Mouse (Mus musculus): ENCODE results near the gene Adam33. TPM values are rescaled to one million over a fixed set of nuclear protein-coding genes. Genes with fewer than 3 reads are reported as not detected.
"Not testable (repeated sequence)": the region's sequence is repeated elsewhere in the genome, so short reads cannot be mapped to it uniquely, and the experiment has no call there.

Gene Adam33
- total RNA-seq (2021): 1 to 10 TPM in 1 of 2 experiments, under 1 TPM in 1; 0.99 to 2.3 TPM

DNA sequence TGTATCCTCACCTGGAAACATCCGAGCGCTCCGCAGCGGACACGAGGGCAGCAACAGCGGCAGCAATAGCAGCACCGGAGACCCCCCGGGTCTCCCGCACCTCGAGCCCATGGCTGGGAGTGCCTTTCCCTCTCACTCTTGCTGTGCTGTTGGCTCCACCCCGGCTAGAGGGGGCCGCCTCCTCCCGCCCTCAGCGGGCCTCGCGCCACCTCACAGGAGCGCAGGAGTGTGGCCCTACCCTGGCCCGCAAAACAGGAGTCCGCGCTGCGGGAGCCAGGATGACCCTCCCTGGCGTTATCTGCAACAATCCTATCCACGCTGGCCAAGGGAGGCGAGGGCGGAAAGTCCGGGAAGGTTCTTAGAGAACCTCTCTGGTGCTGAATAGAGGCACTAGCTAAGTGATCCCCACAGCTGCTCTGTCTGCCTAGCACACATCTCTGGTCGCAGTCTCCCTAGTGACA, at the start of gene Adam33:
Adam33 (minus strand) TSS at position 411 of the 461 bp plus-strand sequence.
- no peak for DNase-seq (ENCODE audit: low spot score)
- intact Hi-C loops (cut with DNase I): no loop called here

DNA sequence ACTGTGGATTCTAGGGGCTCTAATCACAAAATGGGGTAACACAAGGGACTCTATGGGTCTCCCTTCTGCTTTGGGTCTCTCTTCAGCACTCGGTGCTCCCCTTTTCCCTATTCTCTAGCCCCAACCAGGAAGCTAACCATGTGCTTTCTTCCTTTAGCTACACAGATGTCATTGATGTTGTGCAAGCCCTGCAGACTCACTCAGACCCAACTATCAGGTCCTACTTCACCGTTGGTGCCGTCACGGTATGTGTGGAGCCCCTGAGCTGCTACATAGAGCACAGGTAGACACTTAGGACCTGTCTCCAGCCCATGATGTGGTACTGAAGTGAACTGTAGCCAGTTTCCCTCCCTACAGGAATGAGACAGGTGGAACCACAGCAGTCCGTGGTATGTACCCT, 42.4 kb upstream of the Adam33 start:
- intact Hi-C loops (cut with DNase I): loop anchor here (2.0 kb wide), 1 partner anchor 373 kb away; no protein-coding TSS in a partner anchor
- DNase-seq (ENCODE audit: low spot score): no peak

DNA sequence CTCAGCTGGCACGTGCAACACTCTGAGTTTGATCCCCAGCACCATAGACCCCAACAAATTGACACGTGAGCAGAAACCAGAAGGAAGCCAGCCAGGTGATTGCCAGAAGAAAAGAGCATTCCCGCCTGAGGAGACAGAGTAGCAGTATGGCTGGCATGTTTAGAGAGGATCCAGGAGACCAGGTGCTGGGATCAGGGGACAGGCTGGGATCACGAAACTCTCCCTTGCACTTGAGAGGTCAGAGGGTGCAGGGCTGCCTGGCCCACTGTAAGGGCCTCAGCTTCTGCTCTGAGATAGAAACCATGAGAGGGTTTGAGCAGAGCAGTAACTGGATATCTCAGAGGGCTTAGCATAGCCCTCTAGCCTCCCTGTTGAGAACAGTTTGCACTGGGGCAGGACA, 41.4 kb upstream of the Adam33 start:
- not testable (repeated sequence) for DNase-seq (ENCODE audit: low spot score)
- intact Hi-C loops (cut with DNase I): loop anchor here (2.0 kb wide), 1 partner anchor 372 kb away; no protein-coding TSS in a partner anchor

DNA sequence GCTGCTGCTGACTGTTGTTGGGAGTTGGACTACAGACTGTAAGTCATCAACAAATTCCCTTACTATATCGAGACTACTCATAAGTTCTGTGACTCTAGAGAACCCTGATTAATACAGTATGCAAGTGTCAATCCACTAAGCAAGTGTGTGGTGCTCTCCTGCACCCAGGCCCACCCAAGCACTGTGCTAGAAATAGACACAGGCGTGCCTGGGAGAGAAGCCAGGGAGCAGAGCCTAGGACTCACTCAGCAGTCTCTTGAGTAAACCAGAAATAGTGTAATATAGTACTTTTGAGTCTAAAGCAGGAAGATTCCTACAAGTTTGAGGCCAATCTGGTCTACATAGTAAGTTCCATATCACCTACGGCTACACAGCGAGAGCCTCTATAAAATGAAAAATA, 40.4 kb upstream of the Adam33 start:
- DNase-seq (ENCODE audit: low spot score): no peak
- intact Hi-C loops (cut with DNase I): loop anchor here (2.0 kb wide), 1 partner anchor 371 kb away; no protein-coding TSS in a partner anchor

DNA sequence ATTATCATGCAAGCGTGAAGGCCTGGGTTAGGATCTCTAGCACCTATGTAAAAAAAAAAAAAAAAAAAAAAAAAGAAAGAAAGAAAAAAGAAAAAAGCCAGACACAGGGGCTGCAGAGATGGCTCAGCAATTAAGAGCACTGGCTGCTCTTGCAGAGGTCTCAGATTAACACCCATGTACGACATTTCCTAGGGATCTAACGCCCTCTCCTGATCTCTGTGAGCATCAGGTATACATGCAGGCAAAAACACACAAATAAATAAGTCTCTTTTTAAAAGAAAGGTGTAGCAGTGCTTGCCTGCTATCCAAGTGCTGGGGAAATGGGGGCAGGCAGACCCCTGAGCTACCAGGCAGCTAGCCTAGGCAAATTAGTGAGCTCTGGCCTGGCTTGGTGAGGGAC, 37.9 kb upstream of the Adam33 start:
- intact Hi-C loops (cut with DNase I): no loop called here
- DNase-seq (ENCODE audit: low spot score): no peak

DNA sequence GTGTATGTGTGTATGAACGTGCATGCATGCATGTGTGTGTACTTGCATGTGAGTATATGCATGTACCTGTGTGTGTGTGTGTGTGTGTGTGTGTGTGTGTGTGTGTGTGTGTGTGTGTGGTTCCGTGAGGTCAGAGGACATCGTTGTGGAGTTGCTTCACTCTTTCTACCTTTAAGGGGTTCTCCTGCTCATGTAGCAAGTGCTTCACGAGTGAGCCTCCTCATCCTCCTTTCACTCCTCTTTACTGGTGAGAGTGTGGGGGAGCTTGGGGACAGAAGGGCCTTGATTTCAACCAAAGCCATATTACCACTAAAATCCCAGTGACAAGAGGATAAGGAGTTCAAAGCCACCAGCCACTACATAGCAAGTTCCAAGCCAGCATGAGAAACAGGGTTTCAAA, 33.5 kb upstream of the Adam33 start:
- DNase-seq (ENCODE audit: low spot score): no peak
- intact Hi-C loops (cut with DNase I): loop anchor here (5.0 kb wide), 1 partner anchor 110 kb away; the partner anchor contains the start of gene Ap5s1

DNA sequence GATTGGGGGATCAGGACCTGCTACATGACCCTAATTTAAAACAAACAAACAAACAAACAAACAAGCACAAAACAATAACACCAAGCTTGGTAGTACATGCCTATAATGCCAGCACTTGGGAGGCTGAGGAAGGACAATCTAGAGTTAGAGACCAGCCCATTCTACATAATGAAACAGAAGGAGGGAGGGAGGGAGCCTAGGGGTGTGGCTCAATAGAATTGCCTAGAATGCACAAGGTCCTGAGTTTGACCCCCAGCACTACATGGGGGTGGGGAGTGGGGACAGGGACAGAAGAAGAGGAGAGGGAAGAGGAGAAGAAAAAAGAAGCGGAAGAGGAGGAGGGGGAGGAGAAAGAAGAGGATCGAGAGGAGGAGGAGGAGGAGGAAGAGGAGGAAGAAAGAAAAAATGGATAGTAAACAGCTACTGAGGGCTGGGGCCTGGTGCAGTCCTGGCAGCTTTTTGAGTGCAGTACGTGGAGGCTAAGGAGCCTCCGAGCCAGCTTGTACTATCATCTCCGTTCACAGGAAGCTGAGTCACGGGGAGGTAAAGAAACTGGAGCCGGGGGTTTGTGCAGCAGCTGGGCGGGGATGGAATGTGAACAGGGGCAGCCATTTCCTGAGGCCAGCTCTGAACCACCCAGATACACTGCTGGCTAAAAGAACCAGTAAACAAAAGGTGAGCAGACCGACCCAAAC, 32.6 kb upstream of the Adam33 start:
- intact Hi-C loops (cut with DNase I): loop anchor here (1.0 to 5.0 kb wide), 2 partner anchors 44 to 111 kb away; partner anchors contain the start of gene Ap5s1
- peak; percentile 70 for DNase-seq (ENCODE audit: low spot score)

DNA sequence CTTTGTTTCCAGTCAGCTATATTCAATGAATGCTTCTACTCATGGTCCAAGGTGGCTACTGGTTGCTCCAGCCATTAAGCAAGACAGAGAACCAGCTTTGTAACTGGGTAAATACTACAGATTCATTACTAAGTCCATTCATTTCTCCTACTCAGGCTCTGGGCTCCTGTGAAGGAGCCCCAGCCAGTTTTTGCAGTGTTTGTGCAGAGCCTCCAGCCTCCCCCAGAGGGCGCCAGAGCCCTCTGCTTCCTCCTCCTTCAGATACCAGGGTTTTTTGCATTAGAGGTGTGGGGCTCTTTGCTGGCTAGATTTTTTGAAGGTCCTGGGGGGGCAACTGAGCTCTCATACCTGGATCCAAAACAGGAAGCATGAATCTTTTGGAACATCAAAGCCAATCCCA, 31.2 kb upstream of the Adam33 start:
- intact Hi-C loops (cut with DNase I): loop anchor here (1.0 to 5.0 kb wide), 5 partner anchors 48 to 322 kb away; partner anchors contain the start of genes 1700037H04Rik and Ap5s1
- peak; percentile 53 for DNase-seq (ENCODE audit: low spot score)

DNA sequence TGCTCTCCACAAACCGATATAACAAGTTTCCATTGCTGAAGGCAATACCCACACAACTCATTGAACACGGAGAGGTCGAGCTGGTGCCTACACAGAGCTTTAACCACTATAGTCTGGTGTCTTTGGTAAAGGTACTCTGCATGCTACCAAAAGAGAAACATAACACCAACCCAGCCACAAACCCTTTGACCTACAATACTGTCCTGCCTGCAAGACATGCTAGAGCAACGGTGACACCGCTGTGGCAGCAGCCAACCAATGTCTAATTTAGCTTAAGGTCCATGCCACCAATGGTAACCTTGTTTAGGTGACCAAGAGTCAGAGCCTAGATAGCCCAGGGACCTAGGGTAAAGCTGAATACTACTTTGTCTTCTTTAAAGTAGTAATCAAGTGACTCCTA, 30.0 kb upstream of the Adam33 start:
- intact Hi-C loops (cut with DNase I): no loop called here
- no peak for DNase-seq (ENCODE audit: low spot score)

DNA sequence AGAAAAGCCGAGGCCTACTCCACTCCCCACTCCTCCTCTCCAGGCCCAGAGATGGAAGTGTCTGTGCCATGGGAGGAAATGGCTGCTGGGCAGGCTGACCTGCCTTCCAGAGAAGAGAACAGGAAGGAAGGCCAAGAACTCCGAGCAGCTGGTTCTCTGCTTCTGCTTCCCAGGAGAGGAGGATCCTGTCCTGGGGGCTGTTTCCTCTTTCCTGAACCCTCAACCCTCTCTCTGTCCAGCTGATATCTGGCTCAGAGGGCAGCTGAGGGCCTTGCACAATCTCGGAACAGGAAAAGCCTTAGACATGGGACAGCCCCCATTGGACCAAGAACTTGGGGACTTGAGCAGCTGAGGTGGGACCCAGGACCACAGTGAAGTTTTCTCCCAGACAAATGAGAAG, 27.2 kb upstream of the Adam33 start:
- peak; percentile 30 for DNase-seq (ENCODE audit: low spot score)
- intact Hi-C loops (cut with DNase I): no loop called here

DNA sequence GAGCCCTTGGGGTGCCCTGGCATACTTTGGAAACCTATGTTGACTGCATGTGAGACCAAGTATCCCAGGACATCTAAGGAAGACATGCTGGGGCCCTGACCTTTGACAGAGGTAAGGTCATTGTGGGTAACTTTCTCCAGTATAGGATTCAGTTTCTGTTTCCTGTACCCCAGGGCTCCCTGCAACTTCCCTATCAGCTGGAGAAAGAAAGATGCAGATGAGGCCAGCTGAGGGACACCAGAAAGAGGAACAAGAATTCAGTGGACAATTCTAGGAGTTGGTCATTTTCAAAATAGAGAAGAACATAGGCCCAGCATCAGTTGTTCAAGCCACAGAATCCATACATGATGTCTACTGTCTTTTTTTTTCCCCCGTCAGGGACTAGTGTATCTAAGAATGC, 26.0 kb upstream of the Adam33 start:
- no peak for DNase-seq (ENCODE audit: low spot score)
- intact Hi-C loops (cut with DNase I): no loop called here

DNA sequence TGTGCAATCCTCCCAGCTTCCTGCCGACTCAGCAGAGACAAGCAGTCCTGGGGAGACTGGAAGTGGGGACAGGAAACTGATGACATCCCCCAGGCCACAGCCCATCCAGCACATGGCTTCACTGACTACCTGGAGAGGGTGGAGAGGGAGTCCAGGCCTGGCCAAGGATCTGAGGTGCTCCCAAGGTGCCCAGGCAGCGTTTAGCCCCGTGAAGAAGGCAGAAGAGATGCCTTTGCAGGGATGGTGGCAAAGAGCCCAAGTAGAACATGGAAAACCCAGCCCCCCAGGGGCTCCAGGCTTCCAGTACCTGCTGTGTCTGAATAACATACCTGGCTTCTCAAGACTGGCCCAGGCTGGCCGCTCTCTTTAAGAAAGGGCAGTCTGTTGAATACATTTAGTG, 25.0 kb upstream of the Adam33 start:
- intact Hi-C loops (cut with DNase I): no loop called here
- no peak for DNase-seq (ENCODE audit: low spot score)

DNA sequence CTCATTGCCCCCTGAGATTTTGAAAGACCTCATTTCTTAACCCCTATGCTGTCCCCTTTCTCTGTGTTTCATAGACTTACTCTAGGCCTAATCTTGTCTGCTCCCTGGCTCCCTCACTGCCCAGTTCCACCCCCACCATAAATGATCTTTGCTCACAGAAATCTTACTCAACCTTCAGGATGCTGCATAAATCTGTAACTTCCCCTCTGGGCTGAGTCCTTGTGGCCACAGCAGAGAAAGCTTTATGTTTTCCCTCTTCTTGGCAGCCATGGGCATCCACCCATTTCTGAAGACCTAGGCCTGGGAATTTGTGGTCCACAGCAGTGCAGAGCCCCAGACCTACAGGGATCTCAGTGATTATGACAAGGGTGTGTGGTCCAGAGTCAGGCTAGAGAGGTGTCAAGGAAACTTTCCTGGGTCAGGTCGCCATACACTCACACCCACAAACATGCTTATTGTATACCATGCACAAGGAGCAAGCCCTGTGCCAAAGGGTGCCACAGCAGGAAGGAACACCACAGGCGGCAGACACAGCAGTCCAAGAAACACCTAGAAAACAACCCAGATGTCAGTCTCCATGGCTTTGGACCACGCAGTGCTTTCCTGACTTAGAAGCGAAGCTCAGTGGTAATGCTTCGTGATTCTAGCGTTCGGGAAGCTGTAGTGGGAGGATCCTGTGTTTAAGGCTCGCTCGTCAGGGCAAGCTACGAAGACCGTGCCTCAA, 23.2 kb upstream of the Adam33 start, which contains the start of gene Siglec1:
Siglec1 (minus strand) TSS at position 99 of the 724 bp plus-strand sequence.
- DNase-seq (ENCODE audit: low spot score): no peak
- intact Hi-C loops (cut with DNase I): no loop called here

DNA sequence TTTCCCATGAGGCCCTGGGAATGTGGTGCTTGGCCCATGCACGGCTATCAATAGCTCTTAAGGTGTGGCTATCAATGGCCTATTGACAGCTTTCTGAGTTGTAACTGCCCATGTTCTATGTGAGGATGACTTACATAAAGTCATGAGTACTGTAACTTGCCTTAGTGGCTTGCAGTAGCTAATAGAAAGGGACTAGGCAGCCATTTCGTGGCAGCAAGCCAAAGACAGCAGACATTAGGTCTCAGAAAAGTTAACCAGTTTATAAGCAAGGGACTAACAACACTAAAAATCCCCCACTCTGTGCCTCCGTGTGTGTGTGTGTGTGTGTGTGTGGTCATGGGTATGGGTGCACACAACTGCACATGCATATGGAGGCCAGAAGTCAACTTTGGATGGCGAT, 20.6 kb upstream of the Adam33 start:
- intact Hi-C loops (cut with DNase I): no loop called here
- DNase-seq (ENCODE audit: low spot score): no peak

DNA sequence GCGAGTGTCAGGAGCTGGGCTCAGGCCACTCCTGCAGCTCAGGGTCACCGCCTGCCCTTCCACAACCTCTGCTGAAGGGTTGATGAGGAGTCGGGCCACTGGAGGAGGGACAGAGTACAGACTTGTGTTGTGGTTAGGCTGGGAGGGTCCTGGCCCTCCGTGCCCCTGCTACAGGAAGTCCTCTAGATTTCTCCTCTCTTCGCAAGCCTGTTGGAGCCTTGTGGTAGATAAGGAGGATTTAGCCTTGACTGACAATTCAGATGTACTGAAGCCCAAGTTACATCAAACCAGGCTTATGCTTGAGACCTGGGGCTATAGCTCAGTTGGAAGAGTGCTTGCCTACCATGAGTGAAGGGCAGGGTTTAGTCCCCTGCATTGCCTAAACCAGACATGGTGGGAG, 16.9 kb upstream of the Adam33 start:
- no peak for DNase-seq (ENCODE audit: low spot score)
- intact Hi-C loops (cut with DNase I): no loop called here

DNA sequence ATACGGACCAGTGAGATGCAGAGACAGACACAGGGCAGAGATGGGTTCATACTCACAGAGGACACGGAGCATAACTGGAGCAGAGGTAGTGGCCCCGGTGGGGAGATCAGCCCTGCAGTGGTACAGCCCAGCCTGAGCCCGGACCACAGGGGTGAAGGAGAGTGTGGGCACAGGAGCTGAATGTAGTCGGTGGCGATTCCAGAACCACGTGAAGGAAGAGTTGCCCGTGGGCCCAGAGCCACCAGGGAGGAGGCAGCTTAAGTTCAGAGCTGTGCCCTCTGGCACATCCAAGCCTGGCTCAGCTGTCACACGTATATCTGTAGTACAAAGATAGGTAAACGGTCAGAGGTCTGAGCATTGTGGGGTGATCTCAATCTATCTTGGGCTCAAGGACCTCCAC, 8.9 kb upstream of the Adam33 start:
- intact Hi-C loops (cut with DNase I): no loop called here
- DNase-seq (ENCODE audit: low spot score): no peak

DNA sequence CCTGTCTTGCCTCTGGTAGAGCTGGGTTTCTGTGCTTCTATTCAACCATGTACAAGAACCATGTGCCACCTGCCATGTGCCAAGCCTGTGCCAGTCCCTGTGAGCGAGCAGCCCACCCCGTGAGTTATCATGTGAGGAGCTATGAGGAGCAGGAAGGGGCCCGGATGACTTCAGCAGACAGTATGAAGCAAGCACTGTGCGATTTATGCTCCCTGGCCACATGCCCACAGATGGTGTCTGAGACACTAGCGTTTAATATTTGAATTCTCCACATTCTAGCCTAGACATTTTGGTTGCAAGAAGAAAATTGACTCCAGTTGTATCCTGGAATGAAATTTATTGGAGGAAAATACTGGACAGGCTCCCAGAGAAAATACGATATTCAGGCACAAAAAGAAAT, 3.9 kb upstream of the Adam33 start:
- intact Hi-C loops (cut with DNase I): no loop called here

DNA sequence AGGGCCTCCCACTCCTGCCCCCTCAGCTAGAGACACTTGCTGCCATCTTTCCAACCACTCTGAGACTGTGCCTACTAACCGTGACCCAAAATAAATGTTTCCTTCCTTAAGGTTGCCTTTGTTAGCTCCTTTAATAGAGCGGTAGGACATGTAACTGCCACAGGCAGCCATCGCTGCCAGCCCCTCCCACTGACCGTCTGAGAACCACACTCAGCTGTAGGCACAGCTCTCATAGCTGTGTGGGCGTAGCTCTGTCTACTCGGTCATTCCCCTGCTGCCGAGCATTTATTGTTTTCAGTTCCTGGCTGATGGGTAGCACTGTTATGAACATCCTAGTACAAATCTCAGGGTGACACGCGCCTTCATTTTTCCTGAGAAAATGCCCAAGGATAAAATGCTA, 2.7 kb upstream of the Adam33 start:
- DNase-seq (ENCODE audit: low spot score): no peak
- intact Hi-C loops (cut with DNase I): no loop called here

More for the DNA sequence above, 3.9 kb upstream of the Adam33 start:
- DNase-seq (ENCODE audit: low spot score): no peak

DNA sequence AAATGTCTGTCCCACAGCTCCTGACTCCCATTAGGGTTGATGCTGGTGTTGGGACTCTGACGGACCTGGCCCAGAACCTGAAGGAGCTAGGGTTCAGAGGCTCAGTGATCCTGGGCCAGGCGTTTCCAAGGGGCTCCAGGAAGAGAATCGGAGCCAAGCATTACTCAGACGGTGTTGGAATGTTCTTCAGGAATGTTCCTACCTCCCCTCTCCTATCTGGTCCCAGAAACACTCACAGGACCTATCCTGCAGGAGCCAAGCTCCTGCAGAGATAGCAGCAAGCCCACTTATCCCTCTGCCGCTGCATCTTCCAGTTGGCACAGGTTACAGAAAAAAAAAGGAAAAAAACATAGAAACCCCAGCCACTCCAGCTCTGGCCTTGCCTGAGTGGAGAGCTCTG, 2.0 kb downstream of the Adam33 start:
- no peak for DNase-seq (ENCODE audit: low spot score)
- intact Hi-C loops (cut with DNase I): no loop called here

DNA sequence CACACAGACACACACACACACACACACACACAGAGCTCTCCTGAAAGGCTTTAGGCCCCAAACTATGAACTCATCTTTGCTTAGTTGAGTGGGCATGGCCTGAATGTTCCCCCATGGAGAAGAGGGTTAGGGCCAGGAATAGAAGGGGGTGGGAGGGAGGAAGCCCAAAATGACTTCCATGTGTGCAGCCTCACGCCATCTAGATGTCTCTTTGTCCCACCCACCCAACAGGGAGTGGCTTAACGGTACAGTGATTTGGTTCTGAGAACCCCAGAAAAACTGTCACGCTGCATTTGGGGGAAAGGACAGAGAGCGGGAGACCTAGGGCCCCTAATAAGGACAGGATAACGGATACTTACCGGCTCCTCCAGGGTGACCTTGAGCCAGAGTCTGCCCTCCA, 2.8 kb downstream of the Adam33 start:
- DNase-seq (ENCODE audit: low spot score): no peak
- intact Hi-C loops (cut with DNase I): no loop called here
